Mouse (Mus musculus) erythroblast, embryonic 14.5 days (primary cell): Measurements from ENCODE around the gene Gtpbp4.
"Not testable (repeated sequence)": the region's sequence is repeated elsewhere in the genome, so short reads cannot be mapped to it uniquely, and the experiment has no call there.

ENCODE experiments used
- GATA1 ChIP-seq: IDR thresholded peaks from 2 replicates; pipeline ENCODE4 v1.6.1; 2012; ENCODE audit warnings: low read length, inconsistent platforms, mixed read lengths
- TAL1 ChIP-seq: IDR thresholded peaks from 3 replicates; pipeline ENCODE4 v1.6.1; 2012; ENCODE audit warnings: low read length, inconsistent platforms, mixed read lengths

- TF ChIP-seq GATA1, TAL1: not testable (repeated sequence)
These were observed 34.6 kb downstream of the Gtpbp4 start for GRCm38 (mm10) chr13:8961128-8961888.
